Mouse (Mus musculus) forebrain, embryonic 14.5 days (tissue): ENCODE data around the gene Setdb2. TPM values are rescaled to one million over a fixed set of nuclear protein-coding genes. Genes with fewer than 3 reads are reported as not detected.

Source experiments
- polyA plus RNA-seq: library from polyadenylated mRNA; unstranded; fragments of >200 nt; fragmentation: Nextera tagmentation; extraction: Ambion mirVana; gene quantifications from 2 replicates; pipeline ENCODE4 v1.2.1, GENCODE M21; 2014

Setdb2 gene
- polyA plus RNA-seq, 1 experiment from 2014 or later: 8.0 TPM

Other genes starting within 250 kb of the Setdb2 start
- 43.0 and 56.0 TPM in 2 replicates for gene Rcbtb1, start 239.7 kb downstream of the Setdb2 start, polyA plus RNA-seq
- not detected in 2 replicates for gene Gm6904, start 180.7 kb downstream of the Setdb2 start, polyA plus RNA-seq
- gene Phf11a, start 143.4 kb downstream of the Setdb2 start, polyA plus RNA-seq: not detected in 2 replicates
- gene Phf11b, start 99.5 kb downstream of the Setdb2 start, polyA plus RNA-seq: 0.27 and 0.43 TPM in 2 replicates
- gene Phf11d, start 75.4 kb downstream of the Setdb2 start, polyA plus RNA-seq: 0.18 and 0.30 TPM in 2 replicates
- 0.12 and 0.34 TPM in 2 replicates for gene Phf11c, start 45.5 kb downstream of the Setdb2 start, polyA plus RNA-seq
- gene Cab39l, start 88 bp upstream of the Setdb2 start, polyA plus RNA-seq: 27.2 and 27.9 TPM in 2 replicates
- 33.0 and 35.7 TPM in 2 replicates for gene Cdadc1, start 157.1 kb upstream of the Setdb2 start, polyA plus RNA-seq
- 17.2 and 17.6 TPM in 2 replicates for gene Shisa2, start 184.4 kb upstream of the Setdb2 start, polyA plus RNA-seq